Mouse (Mus musculus): ENCODE results near the gene Il17d. TPM values are rescaled to one million over a fixed set of nuclear protein-coding genes. Genes with fewer than 3 reads are reported as not detected.

Il17d gene
- total and polyA plus RNA-seq, 3 experiments, result 0.54 to 2.2 TPM; not detected in 1

DNA sequence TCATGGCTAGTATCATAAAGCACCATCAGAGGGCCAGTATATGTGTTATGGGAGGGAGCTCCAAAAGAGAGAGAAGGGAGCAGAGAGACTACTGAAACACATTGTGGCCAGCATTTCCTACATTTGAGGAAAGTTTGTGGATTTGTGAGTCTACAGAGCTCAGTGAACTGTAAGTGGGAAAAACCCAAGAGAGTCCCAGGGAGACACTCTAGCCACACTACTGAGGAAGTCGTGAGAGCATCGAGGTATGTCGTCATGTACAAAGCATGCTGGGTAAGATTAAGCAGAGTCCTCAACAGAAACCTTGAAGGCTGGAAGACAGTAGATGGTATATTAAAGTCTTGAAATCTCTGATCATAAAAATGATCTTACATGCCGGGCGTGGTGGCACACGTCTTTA, 40.4 kb upstream of the Il17d start:
- Histone ChIP-seq H3K9me3 (replicated peaks; ENCODE audit: insufficient read depth, low read length) (no peaks in the 10 kb centered on the region), H3K27me3 (ENCODE audit: control insufficient read depth in 1 of 2, insufficient read depth in 2 of 2, low read length in 2 of 2) (no peaks in the 10 kb centered on the region), H3K79me2 (ENCODE audit: control insufficient read depth, insufficient read depth, low read length, poor library complexity) (no peaks in the 10 kb centered on the region), H3K4me3 (ENCODE audit: control insufficient read depth in 1 of 2, insufficient read depth in 1 of 2, low read depth in 2 of 2, low read length in 2 of 2) (no peak overlapping the region), H3K36me3 (ENCODE audit: control insufficient read depth in 1 of 2, insufficient read depth in 2 of 2, low read length in 2 of 2) (no peaks in the 10 kb centered on the region), H3K9ac (ENCODE audit: control insufficient read depth, low read depth, low read length, poor library complexity, severe bottlenecking) (no peak overlapping the region), H3K4me1 (ENCODE audit: control insufficient read depth in 1 of 2, insufficient read depth in 2 of 2, low read length in 2 of 2) (no peaks in the 10 kb centered on the region), H3K27ac (ENCODE audit: control insufficient read depth, low read depth, low read length) (no peak overlapping the region)
- no peak for DNase-seq (ENCODE audit: low read depth, low spot score)
- TF ChIP-seq TCF12 (IDR thresholded peaks at IDR 0.05; ENCODE audit: low read depth, low read length), result no peak
- TF ChIP-seq MAFK (IDR thresholded peaks at IDR 0.05; ENCODE audit: borderline replicate concordance, low read depth, low read length), result no peak
- TF ChIP-seq USF2 (IDR thresholded peaks at IDR 0.05; ENCODE audit: borderline replicate concordance in 1 of 2, insufficient read depth in 1 of 2, low read depth in 1 of 2, low read length in 2 of 2), result no peak
- no peak for TF ChIP-seq UBTF (IDR thresholded peaks at IDR 0.05; ENCODE audit: borderline replicate concordance, insufficient read depth, low read depth, low read length)
- no peak for TF ChIP-seq RCOR1 (IDR thresholded peaks at IDR 0.05; ENCODE audit: low read depth, low read length)
- TF ChIP-seq ZC3H11A (IDR thresholded peaks at IDR 0.05; ENCODE audit: low read depth, low read length), result no peak
- no peak for TF ChIP-seq JUND (IDR thresholded peaks at IDR 0.05; ENCODE audit: low read depth, low read length)
- no peak for TF ChIP-seq RAD21 (IDR thresholded peaks at IDR 0.05; ENCODE audit: low read depth, low read length)
- TF ChIP-seq MYB (IDR thresholded peaks at IDR 0.05; ENCODE audit: low read depth, low read length), result no peak
- TF ChIP-seq NELFE (IDR thresholded peaks at IDR 0.05; ENCODE audit: low read depth, low read length), result no peak
- TF ChIP-seq SMC3 (IDR thresholded peaks at IDR 0.05; ENCODE audit: low read depth, low read length), result no peak
- no peak for TF ChIP-seq MAX (IDR thresholded peaks at IDR 0.05; ENCODE audit: low read length)
- no peak for TF ChIP-seq ELF1 (IDR thresholded peaks at IDR 0.05; ENCODE audit: low read depth, low read length)
- TF ChIP-seq POLR2A (IDR thresholded peaks at IDR 0.05; ENCODE audit: control insufficient read depth in 1 of 2, insufficient read depth in 1 of 2, low read depth in 1 of 2, low read length in 2 of 2, poor library complexity in 1 of 2), result no peak
- no peak for TF ChIP-seq E2F4 (IDR thresholded peaks at IDR 0.05; ENCODE audit: borderline replicate concordance, low read depth, low read length)
- TF ChIP-seq EP300 (IDR thresholded peaks at IDR 0.05; ENCODE audit: low read depth in 1 of 2, low read length in 2 of 2), result no peak

GRCm38 (mm10) chr14:57489696-57490095, 34.9 kb upstream of the Il17d start:
- Histone ChIP-seq H3K27me3 (ENCODE audit: control insufficient read depth in 1 of 2, insufficient read depth in 2 of 2, low read length in 2 of 2) (no peaks in the 10 kb centered on the region), H3K27ac (ENCODE audit: control insufficient read depth, low read depth, low read length) (no peak overlapping the region), H3K79me2 (ENCODE audit: control insufficient read depth, insufficient read depth, low read length, poor library complexity) (no peaks in the 10 kb centered on the region), H3K9ac (ENCODE audit: control insufficient read depth, low read depth, low read length, poor library complexity, severe bottlenecking) (no peak overlapping the region), H3K9me3 (replicated peaks; ENCODE audit: insufficient read depth, low read length) (no peaks in the 10 kb centered on the region), H3K4me1 (ENCODE audit: control insufficient read depth in 1 of 2, insufficient read depth in 2 of 2, low read length in 2 of 2) (no peaks in the 10 kb centered on the region), H3K4me3 (ENCODE audit: control insufficient read depth in 1 of 2, insufficient read depth in 1 of 2, low read depth in 2 of 2, low read length in 2 of 2) (no peak overlapping the region), H3K36me3 (ENCODE audit: control insufficient read depth in 1 of 2, insufficient read depth in 2 of 2, low read length in 2 of 2) (no peaks in the 10 kb centered on the region)
- no peak for DNase-seq (ENCODE audit: low read depth, low spot score)
- TF ChIP-seq KAT2A (conservative IDR thresholded peaks at IDR 0.05; ENCODE audit: low read depth, low read length) (no peak), GATA1 (IDR thresholded peaks at IDR 0.05; ENCODE audit: low read depth, low read length) (no peak), ELF1 (IDR thresholded peaks at IDR 0.05; ENCODE audit: low read depth, low read length) (no peak), CHD2 (IDR thresholded peaks at IDR 0.05; ENCODE audit: low read length) (no peak), BHLHE40 (IDR thresholded peaks at IDR 0.05; ENCODE audit: borderline replicate concordance, low read depth, low read length) (no peak), ZNF384 (IDR thresholded peaks at IDR 0.05; ENCODE audit: low read depth, low read length) (no peak), UBTF (IDR thresholded peaks at IDR 0.05; ENCODE audit: borderline replicate concordance, insufficient read depth, low read depth, low read length) (no peak), MAX (IDR thresholded peaks at IDR 0.05; ENCODE audit: low read length) (no peak), CHD1 (IDR thresholded peaks at IDR 0.05; ENCODE audit: low read depth, low read length) (no peak), MAFK (IDR thresholded peaks at IDR 0.05; ENCODE audit: borderline replicate concordance, low read depth, low read length) (no peak), ZC3H11A (IDR thresholded peaks at IDR 0.05; ENCODE audit: low read depth, low read length) (no peak), CTCF (IDR thresholded peaks at IDR 0.05 in 2 of 3, conservative IDR thresholded peaks at IDR 0.05 in 1 of 3; ENCODE audit: control insufficient read depth in 1 of 3, insufficient read depth in 1 of 3, low read depth in 2 of 3, low read length in 3 of 3, poor library complexity in 1 of 3, severe bottlenecking in 1 of 3) (no peak), POLR2AphosphoS2 (IDR thresholded peaks at IDR 0.05; ENCODE audit: low read length) (no peak), MYB (IDR thresholded peaks at IDR 0.05; ENCODE audit: low read depth, low read length) (no peak), SMC3 (IDR thresholded peaks at IDR 0.05; ENCODE audit: low read depth, low read length) (no peak), MAZ (IDR thresholded peaks at IDR 0.05; ENCODE audit: low read depth, low read length) (no peak)
